Mouse (Mus musculus): ENCODE measurements around the gene Rmi1.

GRCm38 (mm10) chr13:58421026-58421425, 19.0 kb downstream of the Rmi1 start:
- no peak for TF ChIP-seq CTCF (IDR thresholded peaks at IDR 0.05; ENCODE audit: borderline replicate concordance, insufficient read depth, low read depth, low read length)
- no peak for TF ChIP-seq POLR2A (IDR thresholded peaks at IDR 0.05; ENCODE audit: borderline replicate concordance, insufficient read depth, low read length)

Data from cerebellum, adult 2 months (tissue).